Mouse (Mus musculus) hindbrain, embryonic 15.5 days (tissue): ENCODE data around the gene Prok1. TPM values are rescaled to one million over a fixed set of nuclear protein-coding genes. Genes with fewer than 3 reads are reported as not detected.
A peak's percentile ranks its signal among the peaks of the same experiment; 100 is the strongest.

Experiments
- ATAC-seq: fragments of 200-750 bp; cut with Nextera tagmentation; 2 replicates; pipeline ENCODE4 v1.8.0; 2017; ENCODE audit warnings: low read depth, moderate number of reproducible peaks, moderate TSS enrichment; ENCODE audit not compliant: low FRiP score
- H3K27ac ChIP-seq: fragments of 300-500 bp; sonication (generic); replicated peaks from 2 replicates; pipeline ENCODE4 v1.5.1; 2015; ENCODE audit warnings: mild to moderate bottlenecking, inconsistent platforms
- H3K27me3 ChIP-seq: fragments of 300-500 bp; sonication (generic); 2 replicates; pipeline ENCODE4 v1.6.1; 2015; ENCODE audit warnings: control low read depth, inconsistent platforms
- H3K36me3 ChIP-seq: fragments of 300-500 bp; sonication (generic); 2 replicates; pipeline ENCODE4 v1.6.1; 2015; ENCODE audit warnings: control low read depth, inconsistent platforms
- H3K4me1 ChIP-seq: fragments of 300-500 bp; sonication (generic); replicated peaks from 2 replicates; pipeline ENCODE4 v1.6.1; 2015; ENCODE audit warnings: control low read depth, inconsistent platforms
- H3K4me2 ChIP-seq: fragments of 300-500 bp; sonication (generic); 2 replicates; pipeline ENCODE4 v1.6.1; 2015; ENCODE audit warnings: moderate library complexity, mild to moderate bottlenecking, inconsistent platforms
- H3K4me3 ChIP-seq: fragments of 300-500 bp; sonication (generic); 2 replicates; pipeline ENCODE4 v1.5.1; 2015; ENCODE audit warnings: mild to moderate bottlenecking, inconsistent platforms
- H3K9ac ChIP-seq: fragments of 300-500 bp; sonication (generic); 2 replicates; pipeline ENCODE4 v1.6.1; 2015; ENCODE audit warnings: inconsistent platforms
- H3K9me3 ChIP-seq: fragments of 300-500 bp; sonication (generic); 2 replicates; pipeline ENCODE4 v1.6.1; 2016; ENCODE audit warnings: control low read depth, inconsistent platforms
- WGBS: fragments of 180-500 bp; shearing (Covaris S2); methylation state at CpG from one replicate; pipeline ENCODE4 v1.1.7; 2015; 5-methylcytosine and 5-hydroxymethylcytosine counted together
- polyA plus RNA-seq: library from polyadenylated mRNA; unstranded; fragments of >200 nt; fragmentation: Nextera tagmentation; extraction: Ambion mirVana; gene quantifications from 2 replicates; pipeline ENCODE4 v1.2.1, GENCODE M21; 2015

Prok1 gene
- polyA plus RNA-seq, 1 experiment from 2014 or later = not detected

GRCm38 (mm10) chr3:107233351-107233813 is 6.1 kb downstream of the Prok1 start:
- no peaks in the 10 kb centered on the region for H3K9me3 ChIP-seq
- no peaks in the 10 kb centered on the region for H3K4me1 ChIP-seq
- no peaks in the 10 kb centered on the region for H3K36me3 ChIP-seq
- peak; percentile 68 for ATAC-seq
- no peak overlapping the region for H3K4me2 ChIP-seq
- no peaks in the 10 kb centered on the region for H3K27me3 ChIP-seq
- H3K9ac ChIP-seq = no peak overlapping the region
- H3K4me3 ChIP-seq = no peak overlapping the region
- 9% methylated on average over 11 of the region's 11 CpGs for WGBS
- H3K27ac ChIP-seq = no peak overlapping the region

GRCm38 (mm10) chr3:107231202-107231601 is 8.3 kb downstream of the Prok1 start:
- WGBS = 71% methylated on average over 4 of the region's 4 CpGs
- Histone ChIP-seq H3K27me3 (no peaks in the 10 kb centered on the region), H3K9ac (no peak overlapping the region), H3K4me2 (no peak overlapping the region), H3K4me3 (no peak overlapping the region), H3K36me3 (no peaks in the 10 kb centered on the region), H3K27ac (no peak overlapping the region), H3K9me3 (no peaks in the 10 kb centered on the region), H3K4me1 (no peaks in the 10 kb centered on the region)
- no peak for ATAC-seq

- WGBS = 25% methylated on average over 1 of the region's 1 CpGs
- Histone ChIP-seq H3K9ac (no peak within 1 kb of the TSS), H3K27me3 (no peaks in the 10 kb centered on the region)
Observed at GRCm38 (mm10) chr3:107230527-107230926, 9.0 kb downstream of the Prok1 start, which contains the start of gene A630076J17Rik. Gene A630076J17Rik, plus strand, starts transcription at chr3:107230614.

GRCm38 (mm10) chr3:107229822-107230221 is 9.7 kb downstream of the Prok1 start:
- H3K27me3 ChIP-seq = no peaks in the 10 kb centered on the region
- no peaks in the 10 kb centered on the region for H3K4me1 ChIP-seq
- 79% methylated on average over 5 of the region's 5 CpGs for WGBS
- ATAC-seq = no peak
- H3K36me3 ChIP-seq = no peaks in the 10 kb centered on the region
- H3K27ac ChIP-seq = no peak overlapping the region
- H3K9ac ChIP-seq = no peak overlapping the region
- no peaks in the 10 kb centered on the region for H3K9me3 ChIP-seq
- no peak overlapping the region for H3K4me2 ChIP-seq
- no peak overlapping the region for H3K4me3 ChIP-seq

More at GRCm38 (mm10) chr3:107230527-107230926, 9.0 kb downstream of the Prok1 start, which contains the start of gene A630076J17Rik:
- Histone ChIP-seq H3K4me3 (no peak within 1 kb of the TSS), H3K4me1 (no peaks in the 10 kb centered on the region), H3K36me3 (no peaks in the 10 kb centered on the region), H3K27ac (no peak within 1 kb of the TSS), H3K9me3 (no peaks in the 10 kb centered on the region), H3K4me2 (no peak within 1 kb of the TSS)
- ATAC-seq = no peak

- no peak overlapping the region for H3K9ac ChIP-seq
- WGBS = 88% methylated on average over 5 of the region's 5 CpGs
- H3K4me3 ChIP-seq = no peak overlapping the region
- H3K9me3 ChIP-seq = no peaks in the 10 kb centered on the region
- no peaks in the 10 kb centered on the region for H3K36me3 ChIP-seq
- H3K27me3 ChIP-seq = no peaks in the 10 kb centered on the region
- no peak for ATAC-seq
- no peaks in the 10 kb centered on the region for H3K4me1 ChIP-seq
- H3K27ac ChIP-seq = no peak overlapping the region
- H3K4me2 ChIP-seq = no peak overlapping the region
Observed at GRCm38 (mm10) chr3:107229221-107229620, 10.3 kb downstream of the Prok1 start.

GRCm38 (mm10) chr3:107225820-107226219 is 13.7 kb downstream of the Prok1 start:
- no peak overlapping the region for H3K4me3 ChIP-seq
- ATAC-seq = no peak
- H3K9ac ChIP-seq = no peak overlapping the region
- H3K4me1 ChIP-seq = no peaks in the 10 kb centered on the region
- no peak overlapping the region for H3K4me2 ChIP-seq
- 87% methylated on average over 5 of the region's 5 CpGs for WGBS
- no peaks in the 10 kb centered on the region for H3K9me3 ChIP-seq
- H3K27ac ChIP-seq = no peak overlapping the region
- no peaks in the 10 kb centered on the region for H3K36me3 ChIP-seq
- no peaks in the 10 kb centered on the region for H3K27me3 ChIP-seq

GRCm38 (mm10) chr3:107223230-107223629 is 16.3 kb downstream of the Prok1 start:
- Histone ChIP-seq H3K27me3 (no peaks in the 10 kb centered on the region), H3K36me3 (no peaks in the 10 kb centered on the region), H3K4me1 (no peaks in the 10 kb centered on the region), H3K27ac (no peak overlapping the region), H3K9ac (no peak overlapping the region), H3K9me3 (no peaks in the 10 kb centered on the region), H3K4me2 (no peak overlapping the region), H3K4me3 (no peak overlapping the region)
- WGBS = 71% methylated on average over 1 of the region's 1 CpGs
- no peak for ATAC-seq

- no peak within 1 kb of the TSS for H3K9ac ChIP-seq
- ATAC-seq = no peak
- no peaks in the 10 kb centered on the region for H3K27me3 ChIP-seq
- H3K4me2 ChIP-seq = no peak within 1 kb of the TSS
- no peak within 1 kb of the TSS for H3K4me3 ChIP-seq
- no peaks in the 10 kb centered on the region for H3K9me3 ChIP-seq
- no peaks in the 10 kb centered on the region for H3K4me1 ChIP-seq
- WGBS = 91% methylated on average over 10 of the region's 10 CpGs
- no peak within 1 kb of the TSS for H3K27ac ChIP-seq
- no peaks in the 10 kb centered on the region for H3K36me3 ChIP-seq
Observed at GRCm38 (mm10) chr3:107221608-107222007, 17.9 kb downstream of the Prok1 start, which contains the start of gene Cym. Gene Cym, minus strand, starts transcription at chr3:107221732.

GRCm38 (mm10) chr3:107218572-107218971 is 20.9 kb downstream of the Prok1 start:
- Histone ChIP-seq H3K9ac (no peak overlapping the region), H3K36me3 (no peaks in the 10 kb centered on the region), H3K4me1 (no peaks in the 10 kb centered on the region), H3K4me3 (no peak overlapping the region), H3K27ac (no peak overlapping the region), H3K4me2 (no peak overlapping the region), H3K9me3 (no peaks in the 10 kb centered on the region), H3K27me3 (no peaks in the 10 kb centered on the region)
- 91% methylated on average over 7 of the region's 7 CpGs for WGBS
- ATAC-seq = no peak

- H3K36me3 ChIP-seq = no peaks in the 10 kb centered on the region
- H3K9ac ChIP-seq = no peak overlapping the region
- no peak overlapping the region for H3K4me3 ChIP-seq
- H3K9me3 ChIP-seq = no peaks in the 10 kb centered on the region
- no peak overlapping the region for H3K27ac ChIP-seq
- ATAC-seq = no peak
- WGBS = 88% methylated on average over 3 of the region's 3 CpGs
- H3K4me1 ChIP-seq = no peaks in the 10 kb centered on the region
- H3K27me3 ChIP-seq = no peaks in the 10 kb centered on the region
- H3K4me2 ChIP-seq = no peak overlapping the region
Observed at GRCm38 (mm10) chr3:107217101-107217480, 22.4 kb downstream of the Prok1 start.

- no peaks in the 10 kb centered on the region for H3K36me3 ChIP-seq
- no peaks in the 10 kb centered on the region for H3K4me1 ChIP-seq
- H3K27ac ChIP-seq = no peak overlapping the region
- no peak overlapping the region for H3K4me2 ChIP-seq
- WGBS = 69% methylated on average over 8 of the region's 8 CpGs
- H3K9me3 ChIP-seq = no peaks in the 10 kb centered on the region
- H3K27me3 ChIP-seq = no peaks in the 10 kb centered on the region
- H3K4me3 ChIP-seq = no peak overlapping the region
- H3K9ac ChIP-seq = no peak overlapping the region
- no peak for ATAC-seq
Observed at GRCm38 (mm10) chr3:107216400-107217100, 23.0 kb downstream of the Prok1 start.

- no peaks in the 10 kb centered on the region for H3K36me3 ChIP-seq
- no peaks in the 10 kb centered on the region for H3K9me3 ChIP-seq
- 92% methylated on average over 5 of the region's 5 CpGs for WGBS
- no peak overlapping the region for H3K27ac ChIP-seq
- H3K4me2 ChIP-seq = no peak overlapping the region
- H3K4me1 ChIP-seq = no peaks in the 10 kb centered on the region
- H3K4me3 ChIP-seq = no peak overlapping the region
- ATAC-seq = no peak
- H3K27me3 ChIP-seq = no peaks in the 10 kb centered on the region
- H3K9ac ChIP-seq = no peak overlapping the region
Observed at GRCm38 (mm10) chr3:107214606-107215005, 24.9 kb downstream of the Prok1 start.
